Mouse (Mus musculus) cerebellum, adult 2 months (tissue): Measurements from ENCODE around the gene AU040320.

Experiments used
- CTCF ChIP-seq: fragments of 200-500 bp; IDR thresholded peaks from 2 replicates; pipeline ENCODE4 v1.5.1; 2011; ENCODE audit warnings: low read depth, mild to moderate bottlenecking, control low read depth, low read length, moderate library complexity, borderline replicate concordance; ENCODE audit not compliant: insufficient read depth
- POLR2A ChIP-seq: fragments of 200-500 bp; IDR thresholded peaks from 2 replicates; pipeline ENCODE4 v1.6.1; 2011; ENCODE audit warnings: low read length, control low read depth, borderline replicate concordance; ENCODE audit not compliant: insufficient read depth

DNA sequence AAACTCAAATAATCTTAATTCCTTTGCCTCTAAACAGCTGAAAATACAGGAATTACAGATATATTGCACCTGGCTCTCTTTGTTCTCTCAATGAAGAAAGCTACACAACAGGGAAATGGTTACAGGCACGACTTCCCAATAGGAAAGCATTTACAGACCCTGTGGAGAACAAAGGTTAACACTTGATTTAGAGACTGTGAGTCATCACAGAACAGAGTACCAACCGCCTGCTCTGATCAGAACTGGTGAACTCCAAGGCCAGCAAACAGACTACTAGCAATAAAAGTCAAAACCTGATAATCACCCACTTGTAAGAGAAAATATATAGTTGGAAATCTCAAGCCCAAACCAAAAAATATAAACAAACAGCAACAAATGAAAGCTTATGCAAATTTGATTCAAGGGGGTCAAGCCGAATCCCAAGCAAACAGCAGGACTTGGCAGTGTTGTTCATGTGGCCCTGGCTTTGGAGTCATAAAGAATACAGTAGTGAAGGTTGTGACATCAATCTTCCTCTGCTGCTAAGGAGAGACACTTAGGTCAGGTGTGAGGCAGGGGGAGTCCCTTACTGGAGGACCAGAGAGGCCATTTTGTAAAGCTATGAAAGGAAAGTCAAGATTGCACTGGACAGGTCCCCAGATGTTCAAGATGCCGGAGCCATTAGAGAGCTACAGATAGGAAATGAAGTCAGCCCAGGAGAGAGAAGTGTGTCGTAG, 126.4 kb downstream of the AU040320 start:
- TF ChIP-seq POLR2A: no peak
- no peak for TF ChIP-seq CTCF
